19 mouse cellular contexts compared by ENCODE assay signal in genomic region chr19:11443964-11444363, GRCm38 (mm10). TPM values are rescaled to one million over a fixed set of nuclear protein-coding genes. Genes with fewer than 3 reads are reported as not detected.
"Had no signal": no experiment of that assay in that cellular context is flagged by ENCODE, and none has a peak within 500 bp of the region (broad histone marks: within the 10 kb centered on the region; RNA-seq: fewer than 3 reads in every experiment).

No protein-coding gene starts in this region.

- H3K4me1 ChIP-seq: lung, embryonic 15.5 days; midbrain, embryonic 10.5 days; midbrain, embryonic 12.5 days; neural tube, embryonic 12.5 days; stomach, embryonic 15.5 days had no signal

- H3K9me3 ChIP-seq: lung, embryonic 15.5 days; midbrain, embryonic 10.5 days; midbrain, embryonic 12.5 days; neural tube, embryonic 12.5 days; stomach, embryonic 15.5 days had no signal

- H3K27me3 ChIP-seq: lung, embryonic 15.5 days; midbrain, embryonic 12.5 days; neural tube, embryonic 12.5 days; stomach, embryonic 15.5 days had no signal

- H3K4me3 ChIP-seq: lung, embryonic 15.5 days; midbrain, embryonic 10.5 days; midbrain, embryonic 12.5 days; myocyte; neural tube, embryonic 12.5 days; stomach, embryonic 15.5 days had no signal

- DNase-seq: lung, adult 18-20 months; lung, postnatal 14 days; lung, postnatal 36 days; midbrain, embryonic 14.5 days; right cerebral cortex, postnatal 14 days; thymus, postnatal 25 days; thymus, postnatal 4 days had no signal

- H3K36me3 ChIP-seq: lung, embryonic 15.5 days; midbrain, embryonic 10.5 days; midbrain, embryonic 12.5 days; neural tube, embryonic 12.5 days; stomach, embryonic 15.5 days had no signal

- H3K27ac ChIP-seq: liver, embryonic 14.5 days; lung, embryonic 15.5 days; midbrain, embryonic 10.5 days; midbrain, embryonic 12.5 days; neural tube, embryonic 12.5 days; stomach, embryonic 15.5 days; stomach, postnatal 0 days had no signal

RNA-seq across cellular contexts. Expression of gene Ms4a4b, which starts 0.6 kb away (rescaled TPM):
- polyA plus RNA-seq: midbrain, embryonic 10.5 days; midbrain, embryonic 12.5 days; midbrain, embryonic 14.5 days; midbrain, embryonic 16.5 days; myocyte; neural tube, embryonic 12.5 days; neural tube, embryonic 14.5 days had no signal

RNA-seq across cellular contexts. Expression of gene Ms4a6c, which starts 25.2 kb away (rescaled TPM):
- polyA plus RNA-seq: myocyte had no signal

RNA-seq across cellular contexts. Expression of gene Ms4a4c, which starts 39.4 kb away (rescaled TPM):
- total RNA-seq: megakaryocyte-erythroid progenitor cell, adult 5-6 weeks had no signal
- polyA plus RNA-seq: midbrain, embryonic 10.5 days; myocyte; neural tube, embryonic 14.5 days; testis, adult 2 months had no signal

RNA-seq across cellular contexts. Expression of gene Gm8369, which starts 41.8 kb away (rescaled TPM):
- polyA plus RNA-seq: midbrain, embryonic 10.5 days; midbrain, embryonic 12.5 days; midbrain, embryonic 14.5 days; midbrain, embryonic 16.5 days; myocyte; neural tube, embryonic 12.5 days; neural tube, embryonic 14.5 days; stomach, embryonic 15.5 days had no signal
